Mouse (Mus musculus): ENCODE measurements around the gene Tmem121b. TPM values are rescaled to one million over a fixed set of nuclear protein-coding genes. Genes with fewer than 3 reads are reported as not detected.

Gene Tmem121b
- polyA plus RNA-seq, 1 experiment: 0.14 TPM

DNA sequence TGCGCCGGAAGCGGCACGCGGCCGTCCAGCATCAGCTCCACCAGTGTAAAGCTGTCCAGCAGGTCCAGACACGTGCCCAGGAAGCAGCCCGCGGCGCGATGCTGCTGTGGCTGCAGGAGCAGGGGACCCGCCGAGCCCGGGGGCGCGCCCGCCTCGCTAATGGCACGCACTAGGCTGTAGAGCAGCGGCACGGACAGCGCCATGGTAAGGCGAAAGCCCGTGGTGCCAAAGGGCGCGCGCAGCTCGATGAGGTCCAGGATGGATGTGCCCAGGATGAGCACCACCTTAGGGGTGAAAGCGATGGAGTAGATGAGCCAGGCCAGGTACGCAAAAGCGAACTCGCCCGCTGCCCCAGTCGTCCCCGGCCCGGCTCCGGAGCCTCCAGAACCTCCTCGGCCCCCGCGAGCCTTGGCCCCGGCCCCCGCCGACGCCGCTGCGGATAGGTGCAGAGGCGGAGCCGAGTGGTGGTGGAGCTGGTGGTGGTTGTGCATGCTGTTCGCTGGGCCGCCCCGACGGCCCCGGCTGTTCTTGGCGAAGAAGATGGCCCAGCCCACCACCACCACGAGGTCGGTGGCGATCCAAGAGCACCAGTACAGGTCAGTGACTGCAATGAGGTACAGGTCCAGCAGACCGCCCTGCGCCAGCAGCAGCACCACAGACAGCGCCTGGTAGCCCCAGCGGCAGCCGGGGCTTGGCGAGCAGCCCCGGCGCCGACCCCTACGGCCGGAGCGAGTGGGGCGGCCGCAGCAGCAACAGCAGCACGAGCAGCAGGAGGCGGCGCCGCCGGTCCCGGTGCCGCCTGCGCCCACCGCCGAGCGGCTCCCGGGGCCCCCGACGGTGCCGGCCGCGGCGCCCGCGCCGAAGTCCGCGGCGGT, 871 bp downstream of the Tmem121b start:
- H3K36me3 ChIP-seq (ENCODE audit: control insufficient read depth, insufficient read depth, low read length): no peaks in the 10 kb centered on the region
- H3K4me3 ChIP-seq (ENCODE audit: control insufficient read depth, low read depth, low read length): peak overlapping the region; percentile 71
- no peak for TF ChIP-seq CTCF (IDR thresholded peaks at IDR 0.05; ENCODE audit: control insufficient read depth, insufficient read depth, insufficient replicate concordance, low read depth, low read length)
- TF ChIP-seq POLR2A (IDR thresholded peaks at IDR 0.05; ENCODE audit: control insufficient read depth, low read depth, low read length): no peak
- H3K27me3 ChIP-seq (ENCODE audit: control insufficient read depth, insufficient read depth, low read length): no peaks in the 10 kb centered on the region
- no peak overlapping the region for H3K27ac ChIP-seq (ENCODE audit: control insufficient read depth, insufficient read depth, low read depth, low read length)
- H3K4me1 ChIP-seq (ENCODE audit: control insufficient read depth, insufficient read depth, low read length): peaks cover 9% of the 10 kb centered on the region

- no peaks in the 10 kb centered on the region for H3K27me3 ChIP-seq (ENCODE audit: control insufficient read depth, insufficient read depth, low read length)
- peak overlapping the region; percentile 71 for H3K4me3 ChIP-seq (ENCODE audit: control insufficient read depth, low read depth, low read length)
- no peak for TF ChIP-seq POLR2A (IDR thresholded peaks at IDR 0.05; ENCODE audit: control insufficient read depth, low read depth, low read length)
- no peak for TF ChIP-seq CTCF (IDR thresholded peaks at IDR 0.05; ENCODE audit: control insufficient read depth, insufficient read depth, insufficient replicate concordance, low read depth, low read length)
- H3K27ac ChIP-seq (ENCODE audit: control insufficient read depth, insufficient read depth, low read depth, low read length): no peak overlapping the region
- no peaks in the 10 kb centered on the region for H3K36me3 ChIP-seq (ENCODE audit: control insufficient read depth, insufficient read depth, low read length)
- H3K4me1 ChIP-seq (ENCODE audit: control insufficient read depth, insufficient read depth, low read length): peaks cover 9% of the 10 kb centered on the region
Measured at GRCm38 (mm10) chr6:120491862-120492498, 1.6 kb downstream of the Tmem121b start.

GRCm38 (mm10) chr6:120491064-120491463, 2.5 kb downstream of the Tmem121b start:
- peaks cover 9% of the 10 kb centered on the region for H3K4me1 ChIP-seq (ENCODE audit: control insufficient read depth, insufficient read depth, low read length)
- H3K27me3 ChIP-seq (ENCODE audit: control insufficient read depth, insufficient read depth, low read length): no peaks in the 10 kb centered on the region
- no peaks in the 10 kb centered on the region for H3K36me3 ChIP-seq (ENCODE audit: control insufficient read depth, insufficient read depth, low read length)
- no peak for TF ChIP-seq CTCF (IDR thresholded peaks at IDR 0.05; ENCODE audit: control insufficient read depth, insufficient read depth, insufficient replicate concordance, low read depth, low read length)
- no peak for TF ChIP-seq POLR2A (IDR thresholded peaks at IDR 0.05; ENCODE audit: control insufficient read depth, low read depth, low read length)
- no peak overlapping the region for H3K4me3 ChIP-seq (ENCODE audit: control insufficient read depth, low read depth, low read length)
- no peak overlapping the region for H3K27ac ChIP-seq (ENCODE audit: control insufficient read depth, insufficient read depth, low read depth, low read length)

DNA sequence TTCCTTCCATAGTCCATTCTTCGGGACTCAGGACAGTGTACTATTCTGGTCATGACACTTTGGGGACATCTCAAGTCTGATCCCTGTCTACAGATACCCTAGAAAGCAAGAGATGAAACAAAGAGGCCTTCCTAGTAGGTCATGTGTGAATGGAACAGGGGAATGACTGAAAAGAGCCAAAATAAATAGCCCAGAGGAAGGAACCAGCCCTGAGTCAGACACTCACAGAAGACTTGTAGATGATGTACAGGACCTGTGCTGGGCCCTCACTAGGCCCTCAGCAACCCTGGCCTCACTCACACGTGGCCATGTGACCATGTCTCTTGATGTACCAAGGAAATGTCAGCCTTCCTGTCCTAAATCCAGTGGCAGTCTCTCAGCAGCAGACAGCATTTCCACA, 4.1 kb downstream of the Tmem121b start:
- H3K36me3 ChIP-seq (ENCODE audit: control insufficient read depth, insufficient read depth, low read length): no peaks in the 10 kb centered on the region
- H3K4me1 ChIP-seq (ENCODE audit: control insufficient read depth, insufficient read depth, low read length): peaks cover 9% of the 10 kb centered on the region
- no peak overlapping the region for H3K4me3 ChIP-seq (ENCODE audit: control insufficient read depth, low read depth, low read length)
- TF ChIP-seq CTCF (IDR thresholded peaks at IDR 0.05; ENCODE audit: control insufficient read depth, insufficient read depth, insufficient replicate concordance, low read depth, low read length) (no peak), POLR2A (IDR thresholded peaks at IDR 0.05; ENCODE audit: control insufficient read depth, low read depth, low read length) (no peak)
- no peak overlapping the region for H3K27ac ChIP-seq (ENCODE audit: control insufficient read depth, insufficient read depth, low read depth, low read length)
- H3K27me3 ChIP-seq (ENCODE audit: control insufficient read depth, insufficient read depth, low read length): no peaks in the 10 kb centered on the region

DNA sequence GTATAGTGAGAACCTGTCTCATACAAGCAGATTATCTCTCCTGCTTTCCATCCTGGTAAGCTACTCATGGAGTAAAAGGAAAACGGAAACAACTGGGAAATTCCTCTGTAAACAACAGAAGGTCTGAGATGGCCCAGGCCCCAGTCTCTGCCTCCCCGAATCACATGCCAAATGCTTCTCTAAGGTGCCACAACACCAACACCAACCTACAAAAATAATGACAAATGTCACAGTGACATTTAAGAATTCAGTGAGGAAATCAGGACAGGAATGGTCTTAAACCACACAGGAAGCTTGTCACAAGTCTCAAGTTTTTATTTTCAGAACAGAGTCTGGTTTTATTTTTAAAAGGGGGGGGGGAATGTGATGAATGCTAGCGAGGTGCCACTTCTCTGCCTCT, 5.0 kb downstream of the Tmem121b start:
- Histone ChIP-seq H3K4me1 (ENCODE audit: control insufficient read depth, insufficient read depth, low read length) (peaks cover 9% of the 10 kb centered on the region), H3K4me3 (ENCODE audit: control insufficient read depth, low read depth, low read length) (no peak overlapping the region), H3K36me3 (ENCODE audit: control insufficient read depth, insufficient read depth, low read length) (no peaks in the 10 kb centered on the region), H3K27me3 (ENCODE audit: control insufficient read depth, insufficient read depth, low read length) (no peaks in the 10 kb centered on the region), H3K27ac (ENCODE audit: control insufficient read depth, insufficient read depth, low read depth, low read length) (no peak overlapping the region)
- no peak for TF ChIP-seq CTCF (IDR thresholded peaks at IDR 0.05; ENCODE audit: control insufficient read depth, insufficient read depth, insufficient replicate concordance, low read depth, low read length)
- no peak for TF ChIP-seq POLR2A (IDR thresholded peaks at IDR 0.05; ENCODE audit: control insufficient read depth, low read depth, low read length)

DNA sequence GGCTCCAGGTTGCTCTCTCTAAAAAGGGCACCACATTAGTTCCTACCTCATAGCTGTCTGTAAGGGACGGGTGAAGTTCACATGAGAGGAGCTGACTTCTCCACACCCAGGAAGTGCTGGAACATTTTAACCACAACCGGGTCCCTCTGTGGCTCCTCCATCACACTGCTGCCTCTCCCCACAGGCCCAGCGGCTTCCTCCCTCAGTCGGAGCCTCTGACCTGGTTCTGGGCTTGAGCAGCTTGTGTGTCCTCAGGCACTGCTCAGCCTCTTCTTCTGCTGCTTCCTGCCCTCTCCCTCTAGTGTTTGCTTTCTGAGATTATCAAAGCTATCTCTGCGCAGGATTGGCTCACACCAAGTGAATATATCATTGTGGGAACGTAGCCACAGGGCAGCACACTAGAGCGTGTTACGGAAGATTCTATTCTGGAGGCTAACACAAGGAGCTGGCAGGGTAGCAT, 7.5 kb downstream of the Tmem121b start:
- Histone ChIP-seq H3K27ac (ENCODE audit: control insufficient read depth, insufficient read depth, low read depth, low read length) (no peak overlapping the region), H3K4me3 (ENCODE audit: control insufficient read depth, low read depth, low read length) (no peak overlapping the region), H3K36me3 (ENCODE audit: control insufficient read depth, insufficient read depth, low read length) (no peaks in the 10 kb centered on the region), H3K27me3 (ENCODE audit: control insufficient read depth, insufficient read depth, low read length) (no peaks in the 10 kb centered on the region), H3K4me1 (ENCODE audit: control insufficient read depth, insufficient read depth, low read length) (no peaks in the 10 kb centered on the region)
- TF ChIP-seq CTCF (IDR thresholded peaks at IDR 0.05; ENCODE audit: control insufficient read depth, insufficient read depth, insufficient replicate concordance, low read depth, low read length) (no peak), POLR2A (IDR thresholded peaks at IDR 0.05; ENCODE audit: control insufficient read depth, low read depth, low read length) (no peak)

DNA sequence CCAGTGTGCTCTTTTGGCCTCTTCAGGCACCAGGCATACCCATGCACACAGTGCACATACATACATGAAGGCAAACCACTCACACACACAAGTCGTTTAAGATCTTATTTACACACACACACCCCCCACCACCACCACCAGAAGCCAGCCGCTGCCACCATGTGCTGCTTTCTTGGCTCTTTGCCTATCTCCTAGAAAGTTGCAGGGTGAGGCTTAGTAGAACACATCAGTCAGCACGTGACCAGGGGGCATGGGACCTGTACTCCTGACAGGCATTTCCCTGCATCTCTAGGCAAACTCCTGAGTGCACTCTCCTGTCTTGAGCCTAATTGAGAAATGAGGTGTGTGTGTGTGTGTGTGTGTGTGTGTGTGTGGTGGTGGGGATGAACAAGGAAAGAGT, 8.6 kb downstream of the Tmem121b start:
- Histone ChIP-seq H3K36me3 (ENCODE audit: control insufficient read depth, insufficient read depth, low read length) (no peaks in the 10 kb centered on the region), H3K27ac (ENCODE audit: control insufficient read depth, insufficient read depth, low read depth, low read length) (no peak overlapping the region), H3K4me3 (ENCODE audit: control insufficient read depth, low read depth, low read length) (no peak overlapping the region), H3K4me1 (ENCODE audit: control insufficient read depth, insufficient read depth, low read length) (no peaks in the 10 kb centered on the region), H3K27me3 (ENCODE audit: control insufficient read depth, insufficient read depth, low read length) (no peaks in the 10 kb centered on the region)
- no peak for TF ChIP-seq CTCF (IDR thresholded peaks at IDR 0.05; ENCODE audit: control insufficient read depth, insufficient read depth, insufficient replicate concordance, low read depth, low read length)
- TF ChIP-seq POLR2A (IDR thresholded peaks at IDR 0.05; ENCODE audit: control insufficient read depth, low read depth, low read length): no peak
